Mouse (Mus musculus): ENCODE measurements around the gene Nefh.

The Nefh gene

DNA sequence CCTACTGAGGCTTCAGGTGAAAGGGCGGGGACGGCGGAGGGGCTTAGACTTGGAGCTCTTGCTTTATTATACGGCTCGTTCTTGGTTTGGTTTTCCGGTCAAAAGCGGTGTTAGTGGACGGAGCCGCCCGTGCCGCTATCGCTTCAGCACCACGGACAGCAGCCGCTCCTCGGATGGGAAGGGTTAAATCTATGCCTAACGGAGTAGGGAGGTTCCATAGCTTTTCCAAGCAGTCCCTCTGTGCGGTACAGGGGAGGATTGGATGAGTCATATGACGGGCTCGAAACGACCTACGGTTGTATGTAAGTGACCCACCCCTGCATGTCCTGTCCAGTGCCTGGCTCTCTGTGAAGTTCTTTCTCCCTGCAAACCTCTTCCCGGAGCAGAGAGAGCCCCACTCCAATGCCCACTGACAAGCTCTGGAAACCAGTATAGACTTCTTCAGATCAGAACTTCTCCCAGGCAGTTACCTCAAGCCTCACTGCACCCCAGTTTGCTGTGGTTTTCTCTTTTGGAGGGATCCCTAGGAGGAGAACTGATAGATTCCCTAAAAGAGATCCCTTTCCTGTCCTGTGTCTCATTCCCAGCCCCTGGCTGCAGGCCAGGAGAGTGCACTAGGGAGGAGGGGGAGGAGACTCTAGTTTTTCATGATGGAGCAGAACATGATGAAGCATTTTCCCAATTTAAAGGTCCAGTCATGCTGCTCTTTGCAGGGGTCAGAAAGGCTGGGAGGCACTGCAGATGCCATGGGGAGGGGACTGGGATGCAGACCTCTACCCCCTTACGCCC, 1.6 kb upstream of the Nefh start:
- DNase-seq (ENCODE audit: low spot score): no peak

DNA sequence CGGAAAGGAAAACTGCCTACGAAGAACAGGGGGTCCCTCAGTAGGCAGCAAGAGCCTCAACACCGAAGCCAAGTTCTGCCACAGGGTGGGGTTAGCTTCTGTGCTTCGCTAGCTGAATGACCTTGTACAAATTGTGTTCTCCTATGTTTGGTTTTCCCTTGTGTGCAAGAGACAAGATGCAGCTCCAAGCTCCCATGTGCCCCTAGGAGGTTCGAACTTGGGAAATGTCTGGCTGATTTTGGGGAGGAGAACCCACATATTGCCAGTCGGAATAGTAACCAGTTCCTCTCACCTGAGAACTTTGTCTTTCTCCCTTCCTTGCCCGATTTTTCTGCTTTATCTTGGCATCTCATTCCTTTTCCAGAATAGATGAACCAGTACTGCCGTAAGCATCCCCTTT, 928 bp upstream of the Nefh start:
- no peak for DNase-seq (ENCODE audit: low spot score)

DNA sequence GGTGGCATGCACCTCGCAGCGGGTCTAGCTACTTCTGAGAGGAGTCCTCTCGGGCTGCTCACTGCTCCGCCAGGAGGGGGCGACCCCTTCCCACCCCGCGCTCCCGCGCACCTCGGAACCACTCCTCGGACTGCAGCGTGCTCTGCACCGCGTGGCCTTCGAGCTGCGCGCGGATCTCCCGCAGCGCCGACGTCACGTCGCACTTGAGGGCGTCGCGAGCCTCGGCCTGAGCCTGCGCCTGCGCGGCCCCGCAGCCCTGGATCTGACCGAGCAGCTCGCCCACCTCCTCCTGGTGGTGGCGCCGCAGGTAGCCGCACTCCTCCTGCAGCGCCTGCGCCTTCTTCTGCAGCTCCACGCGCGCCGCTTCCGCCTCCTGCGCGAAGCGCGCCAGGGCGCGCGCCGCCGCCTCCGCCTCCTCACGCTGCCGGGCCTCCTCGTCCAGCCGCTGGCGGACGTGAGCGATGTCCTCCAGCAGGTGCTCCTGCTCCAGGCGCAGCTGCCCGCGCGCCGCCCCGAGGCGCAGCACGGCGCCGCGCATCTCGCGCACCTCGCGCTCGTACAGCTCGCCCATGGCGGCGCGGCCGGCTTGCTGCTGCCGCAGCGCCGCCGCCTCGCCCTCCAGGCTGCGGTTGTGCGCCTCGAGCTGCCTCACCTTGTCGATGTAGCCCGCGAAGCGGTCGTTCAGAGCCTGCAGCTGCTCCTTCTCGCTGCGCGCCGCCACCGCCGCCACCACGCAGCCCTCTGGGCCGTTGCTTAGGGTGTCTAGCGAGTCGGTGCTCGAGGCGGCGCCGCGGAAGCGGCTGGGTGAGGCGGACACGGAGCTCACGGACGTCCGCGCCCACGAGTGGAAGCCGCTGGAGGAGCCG, 684 bp downstream of the Nefh start:
- DNase-seq (ENCODE audit: low spot score): no peak

DNA sequence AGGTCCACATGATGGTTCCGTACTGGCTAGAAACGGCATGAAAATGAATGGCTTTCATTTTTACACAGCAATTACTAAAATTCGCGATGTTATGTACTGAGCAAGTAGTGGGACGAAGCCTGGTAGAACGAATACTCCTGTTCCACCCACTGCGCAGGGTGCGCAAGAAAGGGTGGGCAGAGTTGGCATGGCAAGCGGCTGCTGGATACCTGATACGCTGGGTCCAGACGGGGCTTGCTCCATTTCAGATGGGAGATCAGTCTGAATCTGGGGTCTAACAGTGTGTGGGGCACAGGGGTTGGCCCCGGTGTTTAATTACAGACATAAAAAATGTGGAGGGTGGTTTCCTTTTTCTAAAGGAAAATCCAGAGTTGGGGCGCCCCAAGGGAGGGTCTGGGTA, 1.3 kb downstream of the Nefh start:
- no peak for DNase-seq (ENCODE audit: low spot score)

DNA sequence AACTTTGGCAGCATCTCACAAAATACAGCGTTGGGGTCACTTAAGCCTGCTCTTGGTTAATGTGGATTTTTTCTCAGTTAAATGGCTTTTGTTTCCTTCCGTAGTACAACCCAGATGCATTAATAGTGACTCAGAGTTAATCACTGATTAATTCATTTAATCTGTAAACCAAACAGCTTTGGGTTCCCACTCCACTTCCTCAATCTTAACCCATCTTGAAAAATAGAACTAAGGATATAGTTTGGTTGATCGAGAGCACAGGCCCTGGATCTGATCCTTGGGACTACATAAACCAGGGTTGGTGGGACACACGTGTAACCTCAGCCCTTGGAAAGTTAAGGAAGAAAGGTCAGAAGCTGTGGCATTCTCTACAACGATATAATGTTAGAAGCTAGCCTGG, 11.6 kb downstream of the Nefh start:
- no peak for DNase-seq (ENCODE audit: low spot score)

DNA sequence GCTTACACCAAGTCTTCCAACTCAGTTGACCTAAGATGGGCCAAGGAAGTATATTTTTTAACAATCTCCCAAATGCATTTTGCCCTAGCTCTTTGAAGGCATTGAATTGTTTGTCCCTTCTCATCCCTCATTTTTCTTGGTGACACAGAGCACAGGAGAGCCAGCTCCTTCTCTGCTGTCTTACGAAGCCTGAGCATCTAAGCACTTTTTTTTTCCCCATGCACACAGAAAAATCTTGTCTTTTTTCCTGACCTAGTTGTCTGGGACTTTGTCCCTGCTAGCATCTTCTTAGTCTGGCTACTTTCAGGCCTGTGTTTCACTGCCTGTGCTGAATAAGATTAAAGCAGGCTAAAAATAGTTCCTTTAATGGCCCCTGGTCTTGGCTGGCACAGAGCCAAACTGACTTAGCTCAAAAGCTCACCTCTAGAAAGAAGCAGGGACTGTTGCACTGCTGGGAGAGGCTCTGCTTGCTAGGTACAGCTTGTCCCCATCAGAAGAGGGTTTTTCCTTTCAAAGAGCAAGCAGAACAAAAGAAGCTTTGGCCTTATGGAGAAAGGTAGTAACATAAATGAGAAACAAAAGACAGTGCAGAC, 16.8 kb downstream of the Nefh start:
- no peak for DNase-seq (ENCODE audit: low spot score)

DNA sequence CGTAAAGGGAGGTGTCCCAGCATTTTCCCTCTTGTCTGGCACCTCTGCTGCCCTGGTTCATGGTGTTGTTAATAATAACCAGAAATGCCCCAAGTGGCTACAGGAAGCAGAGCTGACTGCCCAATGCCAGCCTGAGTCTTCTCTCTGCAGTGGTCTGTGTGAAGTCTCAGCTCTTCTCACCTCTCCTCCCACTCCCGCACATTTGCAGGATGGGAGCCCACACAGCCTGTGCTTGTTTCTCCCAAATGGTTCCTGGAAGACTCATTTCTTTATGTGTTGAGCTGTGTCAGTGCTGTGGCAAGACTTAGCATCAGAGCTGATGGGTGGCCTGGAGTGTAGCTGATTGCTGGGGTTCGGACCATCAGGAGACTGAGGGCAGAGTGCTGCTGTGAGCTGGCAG, 20.6 kb downstream of the Nefh start:
- no peak for DNase-seq (ENCODE audit: low spot score)

DNA sequence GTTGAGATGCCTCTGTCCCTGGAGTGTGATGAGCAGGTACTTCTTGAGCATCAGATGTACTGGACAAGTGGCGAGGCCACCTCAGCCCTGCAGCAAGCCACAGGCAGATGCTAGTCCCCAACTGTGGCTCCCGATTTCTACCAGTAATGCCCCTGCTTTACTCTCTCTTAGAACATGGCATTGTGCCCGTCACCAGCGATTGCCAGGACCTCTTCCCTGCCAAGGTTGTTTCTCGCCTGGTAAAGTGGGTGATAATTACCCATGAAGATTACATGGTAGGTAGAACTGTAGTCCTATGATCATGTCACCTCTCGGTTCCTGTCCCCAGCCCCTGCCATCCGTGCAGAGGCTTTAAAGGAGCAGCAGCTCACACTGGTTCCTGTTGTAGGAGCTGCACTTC, 26.1 kb downstream of the Nefh start:
- DNase-seq (ENCODE audit: low spot score): no peak

DNA sequence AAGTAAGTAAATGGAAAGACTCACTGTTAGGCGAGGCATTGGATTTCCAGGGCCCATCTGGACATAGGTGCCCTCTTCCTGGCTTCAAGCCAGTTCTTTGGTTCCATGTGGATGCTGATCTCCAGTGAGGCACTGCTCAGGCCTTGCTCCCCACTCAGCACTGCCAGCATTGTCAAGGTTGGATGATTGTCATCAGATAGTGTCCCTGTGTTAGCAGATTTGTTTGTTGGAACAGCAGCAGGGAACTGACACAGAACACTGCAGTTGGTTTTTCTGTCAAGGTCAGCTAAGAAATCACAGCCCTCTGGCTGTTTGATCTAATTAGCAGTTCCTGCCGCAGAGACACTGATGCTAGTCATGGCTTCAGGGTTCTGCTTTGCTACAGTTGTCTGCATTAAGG, 26.6 kb downstream of the Nefh start:
- no peak for DNase-seq (ENCODE audit: low spot score)

DNA sequence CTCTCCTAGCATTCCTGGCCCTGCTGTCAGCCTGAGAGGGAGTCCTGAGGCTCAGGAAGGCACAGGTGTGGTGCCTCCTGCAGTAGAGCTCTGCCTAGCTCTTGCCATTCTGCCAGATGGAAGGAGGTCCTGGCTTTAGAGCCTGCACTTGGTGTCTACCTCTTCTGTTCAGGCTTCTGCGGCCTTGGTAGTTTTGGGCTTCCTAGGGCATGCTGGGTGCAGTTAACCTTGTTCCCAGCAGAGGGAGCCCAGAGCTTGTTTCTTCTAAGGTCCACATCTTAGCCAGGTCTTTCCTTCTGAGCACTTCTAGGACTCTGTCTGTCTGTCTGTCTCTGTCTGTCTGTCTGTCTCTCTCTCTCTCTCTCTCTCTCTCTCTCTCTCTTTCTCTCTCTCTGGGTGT, 31.8 kb downstream of the Nefh start:
- no peak for DNase-seq (ENCODE audit: low spot score)

DNA sequence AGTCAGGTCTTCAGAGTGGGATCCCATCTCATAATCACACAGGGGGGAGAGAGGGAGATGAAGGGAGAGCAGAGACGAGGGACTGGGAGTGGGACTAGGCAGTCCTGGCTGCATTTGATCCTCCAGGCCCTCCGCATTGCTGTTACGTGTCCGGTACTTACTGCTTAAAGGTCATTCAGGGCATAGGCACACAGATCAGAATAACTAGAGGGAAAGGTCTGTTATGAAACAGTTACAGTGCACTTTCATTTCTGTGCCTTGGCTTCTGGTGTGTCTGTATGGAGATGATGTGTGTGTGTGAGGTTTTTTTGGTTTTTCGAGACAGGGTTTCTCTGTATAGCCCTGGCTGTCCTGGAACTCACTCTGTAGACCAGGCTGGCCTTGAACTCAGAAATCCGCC, 41.6 kb downstream of the Nefh start:
- DNase-seq (ENCODE audit: low spot score): no peak

DNA sequence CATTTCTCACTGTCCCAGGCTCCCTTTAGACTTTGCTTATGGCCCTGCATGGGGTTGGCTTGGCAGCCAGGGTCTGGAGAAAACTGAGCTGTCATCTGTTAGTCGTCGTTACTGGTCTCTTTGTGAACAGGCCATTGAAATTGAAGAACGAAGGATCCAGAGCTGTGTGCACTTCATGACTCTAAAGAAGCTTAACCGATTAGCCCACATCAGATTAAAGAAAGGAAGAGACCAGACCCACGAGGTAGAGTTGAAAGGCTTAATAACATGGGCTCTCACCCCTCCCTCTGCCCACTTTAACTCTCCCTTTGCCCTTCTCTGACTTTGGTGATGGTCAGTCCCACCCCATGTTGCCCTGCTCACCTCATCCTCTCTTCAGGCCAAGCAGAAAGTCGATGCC, 45.9 kb downstream of the Nefh start:
- DNase-seq (ENCODE audit: low spot score): no peak

DNA sequence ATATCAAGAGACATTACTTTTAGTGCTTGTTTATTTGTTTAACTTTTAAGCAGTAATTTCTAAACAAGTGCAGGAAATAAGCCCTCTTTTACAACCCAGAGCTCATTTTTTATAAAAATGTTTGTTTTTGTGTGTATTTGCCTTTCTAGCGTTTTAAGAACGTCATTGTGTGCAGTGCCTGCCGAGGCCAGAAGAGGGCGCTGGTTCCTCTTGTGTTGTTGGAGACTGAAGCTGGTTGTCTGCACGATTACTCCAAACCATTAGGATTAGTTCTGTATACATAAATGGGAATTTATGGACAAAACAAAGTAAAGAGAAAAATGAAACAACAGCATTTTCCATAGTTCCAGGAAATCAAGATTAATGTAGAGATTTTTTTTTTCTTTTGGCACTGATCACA, 47.4 kb downstream of the Nefh start:
- no peak for DNase-seq (ENCODE audit: low spot score)

DNA sequence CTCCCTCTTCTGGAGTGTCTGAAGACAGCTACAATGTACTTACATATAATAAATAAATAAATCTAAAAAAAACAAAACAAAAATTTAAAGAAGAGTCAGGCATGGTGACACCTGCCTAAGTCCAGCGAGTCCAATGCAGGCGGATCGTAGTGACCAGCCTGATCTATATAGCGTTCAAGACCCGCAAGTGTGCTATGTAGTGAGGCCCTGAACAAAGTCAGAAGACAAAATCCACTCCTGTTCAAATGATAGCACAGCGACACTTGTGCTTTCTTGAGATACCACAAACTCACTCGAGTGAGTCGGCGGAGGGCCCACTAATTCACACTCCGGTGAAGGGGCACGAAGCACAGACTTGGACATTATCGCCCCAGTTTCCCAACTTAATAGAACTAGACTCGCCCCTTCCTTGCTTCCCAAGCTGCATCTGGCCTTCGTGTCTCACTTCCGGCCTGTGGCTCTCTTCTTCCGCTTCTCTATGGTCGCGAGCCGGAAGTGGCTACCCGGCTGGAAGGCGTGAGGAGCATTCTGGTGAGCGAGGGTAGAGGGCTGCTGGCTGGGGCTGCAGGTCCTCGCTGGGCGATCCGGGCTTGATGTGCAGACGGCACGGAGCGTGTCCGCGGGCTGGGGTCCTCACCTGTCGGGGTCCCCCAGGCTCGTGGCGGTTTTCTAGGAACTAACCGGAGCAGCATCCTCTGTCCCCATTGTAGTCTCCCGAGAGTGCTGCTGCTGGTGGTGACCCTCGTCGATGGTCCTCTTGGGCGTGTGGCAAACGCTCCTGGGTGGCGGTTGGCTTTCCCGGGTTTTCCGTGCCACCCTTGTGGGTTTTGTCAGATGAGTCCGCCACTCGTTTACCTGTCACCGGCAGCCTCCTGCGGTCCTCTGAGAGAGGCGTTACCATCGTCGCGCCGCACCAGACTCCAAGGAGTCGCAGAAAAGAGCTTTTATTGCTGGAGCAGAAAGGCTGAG, 52.7 kb downstream of the Nefh start, which contains the start of gene Thoc5:
Gene Thoc5 (plus strand): TSS at position 473 of the 969 bp plus-strand sequence.
- peak; percentile 30 for DNase-seq (ENCODE audit: low spot score)
